Mouse (Mus musculus): ENCODE measurements around the gene Hat1.

DNA sequence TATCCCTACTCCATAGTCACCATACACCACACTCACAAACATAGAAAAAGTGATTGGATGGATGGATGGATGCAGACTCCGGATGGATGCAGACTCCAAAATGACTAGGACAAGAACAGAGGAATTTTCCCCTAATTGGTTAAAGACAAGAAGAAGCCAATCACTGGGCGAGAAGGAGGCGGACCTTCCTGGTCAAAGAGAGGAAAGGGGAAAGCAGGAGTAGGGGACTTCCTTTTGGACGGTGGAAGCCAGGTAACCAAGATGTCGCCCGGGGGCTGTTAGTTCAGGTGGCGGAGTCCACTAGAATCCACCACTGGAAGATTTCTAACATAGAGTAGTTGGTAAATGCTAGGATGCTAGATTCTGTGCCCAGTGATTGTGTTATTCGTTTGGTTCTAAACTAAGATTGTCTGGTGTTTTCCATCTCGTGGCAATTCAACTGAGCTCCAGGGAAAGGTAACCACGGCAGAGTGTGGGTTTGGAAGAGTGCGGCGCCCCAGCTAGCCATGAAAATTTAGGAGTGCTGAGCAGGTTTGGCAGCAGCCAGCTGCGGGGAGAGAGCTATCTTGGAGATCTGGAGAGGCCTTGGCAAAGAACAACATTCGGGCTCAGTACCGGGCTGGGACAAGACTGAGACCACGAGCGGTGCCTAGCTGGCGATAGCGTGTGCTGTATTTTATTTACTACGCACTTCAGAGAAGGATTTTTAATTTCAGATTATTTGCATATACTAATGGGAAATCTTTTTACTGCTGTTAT, 40.8 kb upstream of the Hat1 start:
- TF ChIP-seq CTCF (IDR thresholded peaks at IDR 0.05; ENCODE audit: low read depth) (no peak), EP300 (optimal IDR thresholded peaks at IDR 0.05) (no peak)
